Mouse (Mus musculus): ENCODE data around the gene Ncf1. TPM values are rescaled to one million over a fixed set of nuclear protein-coding genes. Genes with fewer than 3 reads are reported as not detected.
A peak's percentile ranks its signal among the peaks of the same experiment; 100 is the strongest.

Ncf1 gene
- polyA plus RNA-seq, 1 experiment from 2014 or later: 26.0 TPM

DNA sequence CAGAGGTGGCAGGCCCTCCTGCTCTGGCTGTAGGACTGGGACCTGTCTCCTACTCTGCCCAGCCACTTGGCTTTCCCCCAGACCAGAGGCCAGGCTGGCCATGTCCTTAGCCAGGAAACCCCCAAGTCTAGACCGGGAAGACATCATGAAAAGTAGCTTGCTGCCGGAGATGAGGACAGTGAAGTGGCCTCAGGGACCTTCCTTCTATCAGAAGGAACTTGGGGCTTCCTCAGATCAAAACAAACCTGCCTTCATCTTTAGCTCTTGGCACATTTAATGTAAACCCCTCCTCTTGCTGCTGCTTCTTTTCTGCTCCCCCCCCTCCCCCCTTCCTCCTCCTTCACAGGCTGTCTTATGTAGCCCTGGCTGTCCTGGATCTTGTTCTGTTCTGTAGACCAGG is 4.8 kb upstream of the Ncf1 start:
- H3K27ac ChIP-seq (ENCODE audit: low read depth): peak overlapping the region; percentile 87; the same call in 1 of the 2 replicates
- no peak overlapping the region for H3K4me3 ChIP-seq (ENCODE audit: low read depth, low read length)
- no peak overlapping the region for H3K4me2 ChIP-seq (ENCODE audit: low read depth, low read length)
- 47% methylated on average over 2 of the region's 2 CpGs for WGBS (ENCODE audit: insufficient replicate concordance)
- DNase-seq (no peak), ATAC-seq (no peak)
- H3K9ac ChIP-seq (replicated peaks): no peak overlapping the region
- H3K36me3 ChIP-seq (replicated peaks; ENCODE audit: insufficient read depth, low read length): peaks cover 26% of the 10 kb centered on the region
- TF ChIP-seq EP300 (IDR thresholded peaks at IDR 0.05; ENCODE audit: low read depth) (no peak), CTCF (IDR thresholded peaks at IDR 0.05; ENCODE audit: low read depth) (no peak)
- peaks cover 51% of the 10 kb centered on the region for H3K4me1 ChIP-seq (ENCODE audit: insufficient read depth)
- no peaks in the 10 kb centered on the region for H3K9me3 ChIP-seq (ENCODE audit: low read length)
- H3K27me3 ChIP-seq (ENCODE audit: insufficient read depth, low read length): no peaks in the 10 kb centered on the region

DNA sequence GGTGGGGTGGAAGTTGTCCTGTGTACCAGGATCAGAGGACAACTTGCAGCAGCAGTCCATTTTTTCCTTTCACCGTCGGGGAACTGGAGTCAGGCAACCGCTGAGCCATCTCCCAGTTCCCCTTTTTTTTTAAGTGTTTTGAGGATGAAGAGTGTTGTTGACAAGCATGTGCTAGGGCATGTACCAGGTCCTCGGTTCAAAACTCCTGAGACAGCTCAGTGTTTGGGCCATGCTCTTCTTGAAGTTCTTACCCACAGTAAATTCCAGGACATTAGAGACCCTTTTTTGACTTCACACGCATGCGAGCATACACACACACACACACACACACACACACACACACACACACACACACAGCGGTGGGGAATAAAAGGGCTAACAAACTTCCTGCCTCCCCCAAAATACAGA is 3.8 kb upstream of the Ncf1 start:
- Histone ChIP-seq H3K9me3 (ENCODE audit: low read length) (no peaks in the 10 kb centered on the region), H3K9ac (replicated peaks) (peak overlapping the region; percentile 44; the same call in 1 of the 2 replicates), H3K27ac (ENCODE audit: low read depth) (peak overlapping the region; percentile 87), H3K4me2 (ENCODE audit: low read depth, low read length) (0 out of 2 replicates have a peak overlapping the region, but pooled peaks have one; percentile 58), H3K4me3 (ENCODE audit: low read depth, low read length) (no peak overlapping the region), H3K4me1 (ENCODE audit: insufficient read depth) (peaks cover 51% of the 10 kb centered on the region), H3K36me3 (replicated peaks; ENCODE audit: insufficient read depth, low read length) (peaks cover 17% of the 10 kb centered on the region), H3K27me3 (ENCODE audit: insufficient read depth, low read length) (no peaks in the 10 kb centered on the region)
- DNase-seq (no peak), ATAC-seq (no peak)
- WGBS (ENCODE audit: insufficient replicate concordance): 29% methylated on average over 7 of the region's 7 CpGs
- TF ChIP-seq CTCF (IDR thresholded peaks at IDR 0.05; ENCODE audit: low read depth): no peak
- TF ChIP-seq EP300 (IDR thresholded peaks at IDR 0.05; ENCODE audit: low read depth): no peak

DNA sequence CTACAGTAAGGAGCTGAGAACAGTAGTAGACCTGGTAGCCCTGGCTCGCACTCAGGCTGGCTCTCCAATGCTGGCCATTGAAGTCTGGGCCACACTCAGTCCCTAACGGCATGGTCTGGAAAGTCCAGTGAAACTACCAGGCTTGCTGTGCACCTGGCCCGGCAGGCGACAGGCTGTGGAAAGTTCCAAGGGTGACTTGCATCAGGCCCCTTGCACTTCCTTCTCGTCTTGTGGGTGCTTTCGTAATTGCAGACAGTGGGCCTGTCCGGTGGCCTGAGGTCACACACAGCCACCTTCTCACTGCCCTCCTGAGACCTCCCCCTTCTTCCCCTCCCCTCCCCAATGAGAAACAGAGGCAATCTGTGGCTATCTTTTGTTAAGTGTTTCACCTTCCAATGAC is 3.1 kb upstream of the Ncf1 start:
- H3K27me3 ChIP-seq (ENCODE audit: insufficient read depth, low read length): no peaks in the 10 kb centered on the region
- peak; percentile 43 for ATAC-seq
- DNase-seq: peak; percentile 63

DNA sequence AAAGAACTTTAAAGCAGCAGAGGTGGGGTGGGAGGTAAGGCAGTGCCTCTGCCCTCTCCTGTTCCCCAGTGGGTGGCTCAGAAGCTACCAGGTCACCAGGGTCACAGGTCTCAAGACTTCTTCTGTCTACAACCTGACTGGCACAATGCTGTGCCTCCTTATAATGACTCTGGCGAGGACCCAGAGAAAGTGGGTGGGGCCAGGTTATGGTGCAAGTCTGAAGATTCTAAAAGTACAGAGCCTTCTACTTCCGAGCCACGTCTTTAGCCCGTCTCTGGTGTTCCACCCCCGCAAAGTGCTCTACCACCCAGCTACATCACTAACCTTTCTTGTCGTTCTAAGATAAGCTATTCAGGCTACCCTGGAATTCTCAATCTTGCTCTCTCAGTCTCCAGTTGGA is 2.7 kb upstream of the Ncf1 start:
- peak overlapping the region; percentile 44; the same call in 1 of the 2 replicates for H3K9ac ChIP-seq (replicated peaks)
- H3K4me3 ChIP-seq (ENCODE audit: low read depth, low read length): 0 out of 2 replicates have a peak overlapping the region, but pooled peaks have one; percentile 17
- H3K27ac ChIP-seq (ENCODE audit: low read depth): peak overlapping the region; percentile 87
- H3K9me3 ChIP-seq (ENCODE audit: low read length): no peaks in the 10 kb centered on the region
- TF ChIP-seq CTCF (IDR thresholded peaks at IDR 0.05; ENCODE audit: low read depth) (no peak), EP300 (IDR thresholded peaks at IDR 0.05; ENCODE audit: low read depth) (no peak)
- peaks cover 47% of the 10 kb centered on the region for H3K4me1 ChIP-seq (ENCODE audit: insufficient read depth)
- H3K36me3 ChIP-seq (replicated peaks; ENCODE audit: insufficient read depth, low read length): peaks cover 7% of the 10 kb centered on the region; the same call in 1 of the 2 replicates
- peak; percentile 60 for ATAC-seq
- H3K4me2 ChIP-seq (ENCODE audit: low read depth, low read length): peak overlapping the region; percentile 58
- DNase-seq: peak; percentile 64
- H3K27me3 ChIP-seq (ENCODE audit: insufficient read depth, low read length): no peaks in the 10 kb centered on the region
- 25% methylated on average over 6 of the region's 6 CpGs for WGBS (ENCODE audit: insufficient replicate concordance)

More for the DNA sequence above, 3.1 kb upstream of the Ncf1 start:
- Histone ChIP-seq H3K4me1 (ENCODE audit: insufficient read depth) (peaks cover 51% of the 10 kb centered on the region), H3K36me3 (replicated peaks; ENCODE audit: insufficient read depth, low read length) (peaks cover 11% of the 10 kb centered on the region), H3K27ac (ENCODE audit: low read depth) (peak overlapping the region; percentile 87), H3K4me2 (ENCODE audit: low read depth, low read length) (peak overlapping the region; percentile 58), H3K9ac (replicated peaks) (peak overlapping the region; percentile 44), H3K4me3 (ENCODE audit: low read depth, low read length) (0 out of 2 replicates have a peak overlapping the region, but pooled peaks have one; percentile 17), H3K9me3 (ENCODE audit: low read length) (no peaks in the 10 kb centered on the region)
- TF ChIP-seq CTCF (IDR thresholded peaks at IDR 0.05; ENCODE audit: low read depth): no peak
- TF ChIP-seq EP300 (IDR thresholded peaks at IDR 0.05; ENCODE audit: low read depth): no peak
- WGBS (ENCODE audit: insufficient replicate concordance): 7% methylated on average over 7 of the region's 7 CpGs

DNA sequence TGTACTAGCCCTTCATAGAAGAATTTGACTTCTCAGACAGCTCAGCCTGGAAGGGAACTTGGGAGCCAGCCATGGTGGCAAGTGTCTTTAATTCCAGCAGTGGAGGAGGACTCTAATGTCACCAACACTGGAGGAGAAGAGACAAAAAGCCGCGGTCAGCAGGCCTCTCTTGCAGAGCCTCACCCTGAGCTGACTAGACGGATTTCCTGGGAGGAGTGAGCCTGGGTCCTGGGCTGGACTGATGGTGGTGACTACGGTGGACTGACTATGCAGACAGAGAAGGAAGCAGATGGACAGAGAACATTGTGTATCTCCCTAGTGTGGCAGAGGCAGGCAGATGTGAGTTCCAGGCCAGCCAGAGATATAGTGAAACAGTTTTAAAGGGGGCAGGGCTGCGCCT is 2.0 kb upstream of the Ncf1 start:
- 0 out of 2 replicates have a peak, but pooled peaks cover 2% of the 10 kb centered on the region for H3K36me3 ChIP-seq (replicated peaks; ENCODE audit: insufficient read depth, low read length)
- no peak for DNase-seq
- H3K9me3 ChIP-seq (ENCODE audit: low read length): no peaks in the 10 kb centered on the region
- H3K27ac ChIP-seq (ENCODE audit: low read depth): peak overlapping the region; percentile 87
- peaks cover 46% of the 10 kb centered on the region for H3K4me1 ChIP-seq (ENCODE audit: insufficient read depth)
- TF ChIP-seq EP300 (IDR thresholded peaks at IDR 0.05; ENCODE audit: low read depth): no peak
- no peak for TF ChIP-seq CTCF (IDR thresholded peaks at IDR 0.05; ENCODE audit: low read depth)
- H3K27me3 ChIP-seq (ENCODE audit: insufficient read depth, low read length): no peaks in the 10 kb centered on the region
- 51% methylated on average over 5 of the region's 5 CpGs for WGBS (ENCODE audit: insufficient replicate concordance)
- H3K9ac ChIP-seq (replicated peaks): no peak overlapping the region
- no peak overlapping the region for H3K4me3 ChIP-seq (ENCODE audit: low read depth, low read length)
- peak overlapping the region; percentile 22 for H3K4me2 ChIP-seq (ENCODE audit: low read depth, low read length)
- ATAC-seq: peak; percentile 26

DNA sequence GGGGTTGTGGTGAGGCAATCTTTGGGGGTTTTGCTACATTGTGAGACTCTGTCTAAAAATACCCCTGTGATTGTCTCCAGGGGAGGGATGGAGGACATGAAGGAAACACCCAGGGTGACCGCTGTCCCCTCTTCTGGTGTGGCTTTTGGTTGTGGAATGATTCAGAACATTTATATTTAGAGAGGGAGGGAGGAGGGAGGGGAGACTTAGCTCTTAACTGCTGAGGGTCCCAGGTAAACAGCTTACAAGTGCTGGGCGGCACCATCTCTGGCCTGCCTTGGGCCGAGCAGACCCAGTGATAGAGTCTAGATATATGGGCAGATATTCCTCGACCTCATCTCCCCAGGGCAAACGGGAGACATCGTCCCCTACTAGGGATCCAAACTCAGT is 1.2 kb downstream of the Ncf1 start:
- Histone ChIP-seq H3K27ac (ENCODE audit: low read depth) (peak overlapping the region; percentile 71), H3K4me2 (ENCODE audit: low read depth, low read length) (peak overlapping the region; percentile 56), H3K4me3 (ENCODE audit: low read depth, low read length) (peak overlapping the region; percentile 44), H3K4me1 (ENCODE audit: insufficient read depth) (peaks cover 14% of the 10 kb centered on the region), H3K9ac (replicated peaks) (peak overlapping the region; percentile 57), H3K36me3 (replicated peaks; ENCODE audit: insufficient read depth, low read length) (no peaks in the 10 kb centered on the region; the same call in 1 of the 2 replicates), H3K9me3 (ENCODE audit: low read length) (no peaks in the 10 kb centered on the region), H3K27me3 (ENCODE audit: insufficient read depth, low read length) (no peaks in the 10 kb centered on the region)
- WGBS (ENCODE audit: insufficient replicate concordance): 61% methylated on average over 6 of the region's 6 CpGs
- no peak for ATAC-seq
- no peak for DNase-seq
- TF ChIP-seq CTCF (IDR thresholded peaks at IDR 0.05; ENCODE audit: low read depth) (no peak), EP300 (IDR thresholded peaks at IDR 0.05; ENCODE audit: low read depth) (no peak)

Measured in liver, postnatal 0 days (tissue).